Mouse (Mus musculus) stomach, embryonic 16.5 days (tissue): ENCODE results near the gene Ttc27. TPM values are rescaled to one million over a fixed set of nuclear protein-coding genes. Genes with fewer than 3 reads are reported as not detected.

Experiments used
- ATAC-seq: fragments of 200-750 bp; cut with Nextera tagmentation; 2 replicates; pipeline ENCODE4 v1.8.0; 2017; ENCODE audit warnings: moderate number of reproducible peaks, moderate TSS enrichment; ENCODE audit not compliant: insufficient read depth, low FRiP score
- H3K27ac ChIP-seq: fragments of 300-500 bp; sonication (generic); 2 replicates; pipeline ENCODE4 v1.5.1; 2014; ENCODE audit warnings: low read length
- H3K27me3 ChIP-seq: fragments of 300-500 bp; sonication (generic); 2 replicates; pipeline ENCODE4 v1.6.1; 2014; ENCODE audit warnings: low read length, control low read depth, mixed read lengths; ENCODE audit not compliant: control insufficient read depth, insufficient read depth
- H3K36me3 ChIP-seq: fragments of 300-500 bp; sonication (generic); 2 replicates; pipeline ENCODE4 v1.6.1; 2014; ENCODE audit warnings: low read length; ENCODE audit not compliant: control insufficient read depth, insufficient read depth
- H3K4me1 ChIP-seq: fragments of 300-500 bp; sonication (generic); 2 replicates; pipeline ENCODE4 v1.6.1; 2014; ENCODE audit warnings: low read length, control low read depth, mixed read lengths; ENCODE audit not compliant: control insufficient read depth, insufficient read depth
- H3K4me2 ChIP-seq: fragments of 300-500 bp; sonication (generic); 2 replicates; pipeline ENCODE4 v1.6.1; 2014; ENCODE audit warnings: low read depth, low read length, mixed read lengths
- H3K4me3 ChIP-seq: fragments of 300-500 bp; sonication (generic); replicated peaks from 2 replicates; pipeline ENCODE4 v1.5.1; 2014; ENCODE audit warnings: mild to moderate bottlenecking, low read length
- H3K9ac ChIP-seq: fragments of 300-500 bp; sonication (generic); 2 replicates; pipeline ENCODE4 v1.6.1; 2014; ENCODE audit warnings: low read length
- H3K9me3 ChIP-seq: fragments of 300-500 bp; sonication (generic); replicated peaks from 2 replicates; pipeline ENCODE4 v1.6.1; 2016; ENCODE audit warnings: low read length, control low read depth; ENCODE audit not compliant: control insufficient read depth
- WGBS: fragments of 180-500 bp; shearing (Covaris S2); extraction: QIAGEN DNeasy Blood & Tissue Kit; methylation state at CpG from one replicate; pipeline ENCODE4 v1.1.7; 2014; 5-methylcytosine and 5-hydroxymethylcytosine counted together
- polyA plus RNA-seq: library from polyadenylated mRNA; unstranded; fragments of >200 nt; fragmentation: Nextera tagmentation; extraction: Ambion mirVana; gene quantifications from 2 replicates; pipeline ENCODE4 v1.2.1, GENCODE M21; 2015

Ttc27 gene
- polyA plus RNA-seq, 1 experiment from 2014 or later, result 19.7 TPM

- no peak overlapping the region for H3K27ac ChIP-seq
- H3K9me3 ChIP-seq, result no peaks in the 10 kb centered on the region
- no peak overlapping the region for H3K4me2 ChIP-seq
- no peaks in the 10 kb centered on the region for H3K27me3 ChIP-seq
- H3K4me1 ChIP-seq, result no peaks in the 10 kb centered on the region
- H3K36me3 ChIP-seq, result no peaks in the 10 kb centered on the region
- no peak for ATAC-seq
- no peak overlapping the region for H3K9ac ChIP-seq
- 85% methylated on average over 4 of the region's 4 CpGs for WGBS
- no peak overlapping the region for H3K4me3 ChIP-seq
Measured at GRCm38 (mm10) chr17:74802765-74803164, 85.2 kb downstream of the Ttc27 start.

- H3K27me3 ChIP-seq, result no peaks in the 10 kb centered on the region
- H3K4me3 ChIP-seq, result no peak overlapping the region
- no peaks in the 10 kb centered on the region for H3K4me1 ChIP-seq
- no peak overlapping the region for H3K4me2 ChIP-seq
- no peak for ATAC-seq
- H3K9me3 ChIP-seq, result no peaks in the 10 kb centered on the region
- no peaks in the 10 kb centered on the region for H3K36me3 ChIP-seq
- H3K9ac ChIP-seq, result no peak overlapping the region
- 93% methylated on average over 2 of the region's 2 CpGs for WGBS
- H3K27ac ChIP-seq, result no peak overlapping the region
Measured at GRCm38 (mm10) chr17:74803835-74804234, 86.3 kb downstream of the Ttc27 start.

GRCm38 (mm10) chr17:74804321-74804930 is 86.9 kb downstream of the Ttc27 start:
- Histone ChIP-seq H3K9ac (no peak overlapping the region), H3K4me3 (no peak overlapping the region), H3K4me2 (no peak overlapping the region), H3K9me3 (no peaks in the 10 kb centered on the region), H3K27ac (no peak overlapping the region), H3K4me1 (no peaks in the 10 kb centered on the region), H3K27me3 (no peaks in the 10 kb centered on the region), H3K36me3 (no peaks in the 10 kb centered on the region)
- ATAC-seq, result no peak
- whole genome bisulfite sequencing, result 56% methylated on average over 9 of the region's 9 CpGs

GRCm38 (mm10) chr17:74807509-74808248 is 90.1 kb downstream of the Ttc27 start:
- no peaks in the 10 kb centered on the region for H3K4me1 ChIP-seq
- no peaks in the 10 kb centered on the region for H3K36me3 ChIP-seq
- H3K27ac ChIP-seq, result no peak overlapping the region
- H3K4me3 ChIP-seq, result no peak overlapping the region
- 72% methylated on average over 9 of the region's 9 CpGs for WGBS
- H3K9ac ChIP-seq, result no peak overlapping the region
- H3K4me2 ChIP-seq, result no peak overlapping the region
- no peak for ATAC-seq
- H3K9me3 ChIP-seq, result no peaks in the 10 kb centered on the region
- no peaks in the 10 kb centered on the region for H3K27me3 ChIP-seq

- WGBS, result 91% methylated on average over 1 of the region's 1 CpGs
- no peak overlapping the region for H3K27ac ChIP-seq
- no peak for ATAC-seq
- no peaks in the 10 kb centered on the region for H3K4me1 ChIP-seq
- no peak overlapping the region for H3K9ac ChIP-seq
- no peak overlapping the region for H3K4me3 ChIP-seq
- H3K4me2 ChIP-seq, result no peak overlapping the region
- no peaks in the 10 kb centered on the region for H3K9me3 ChIP-seq
- no peaks in the 10 kb centered on the region for H3K36me3 ChIP-seq
- no peaks in the 10 kb centered on the region for H3K27me3 ChIP-seq
Measured at GRCm38 (mm10) chr17:74808330-74808729, 90.8 kb downstream of the Ttc27 start.

- Histone ChIP-seq H3K27me3 (no peaks in the 10 kb centered on the region), H3K27ac (no peak overlapping the region), H3K4me2 (no peak overlapping the region), H3K36me3 (no peaks in the 10 kb centered on the region), H3K9ac (no peak overlapping the region), H3K4me3 (no peak overlapping the region), H3K4me1 (no peaks in the 10 kb centered on the region), H3K9me3 (no peaks in the 10 kb centered on the region)
- 91% methylated on average over 4 of the region's 4 CpGs for WGBS
- no peak for ATAC-seq
Measured at GRCm38 (mm10) chr17:74808901-74809300, 91.4 kb downstream of the Ttc27 start.

GRCm38 (mm10) chr17:74810892-74811625 is 93.5 kb downstream of the Ttc27 start:
- Histone ChIP-seq H3K27me3 (no peaks in the 10 kb centered on the region), H3K4me3 (no peak overlapping the region), H3K27ac (no peak overlapping the region), H3K9me3 (no peaks in the 10 kb centered on the region), H3K4me1 (no peaks in the 10 kb centered on the region), H3K9ac (no peak overlapping the region), H3K36me3 (no peaks in the 10 kb centered on the region), H3K4me2 (no peak overlapping the region)
- ATAC-seq, result peak; percentile 33; the same call in 1 of the 2 replicates
- WGBS, result 35% methylated on average over 3 of the region's 3 CpGs

- no peak for ATAC-seq
- no peak overlapping the region for H3K9ac ChIP-seq
- peaks cover 4% of the 10 kb centered on the region; the same call in 1 of the 2 replicates for H3K36me3 ChIP-seq
- H3K4me2 ChIP-seq, result no peak overlapping the region
- no peaks in the 10 kb centered on the region for H3K4me1 ChIP-seq
- H3K9me3 ChIP-seq, result no peaks in the 10 kb centered on the region
- no peak overlapping the region for H3K4me3 ChIP-seq
- no peak overlapping the region for H3K27ac ChIP-seq
- H3K27me3 ChIP-seq, result no peaks in the 10 kb centered on the region
- WGBS, result 72% methylated on average over 2 of the region's 2 CpGs
Measured at GRCm38 (mm10) chr17:74819711-74820110, 102.2 kb downstream of the Ttc27 start.

- no peak overlapping the region for H3K27ac ChIP-seq
- H3K27me3 ChIP-seq, result no peaks in the 10 kb centered on the region
- no peaks in the 10 kb centered on the region for H3K4me1 ChIP-seq
- no peak overlapping the region for H3K9ac ChIP-seq
- ATAC-seq, result no peak
- no peaks in the 10 kb centered on the region for H3K36me3 ChIP-seq
- no peaks in the 10 kb centered on the region for H3K9me3 ChIP-seq
- WGBS, result 84% methylated on average over 2 of the region's 2 CpGs
- no peak overlapping the region for H3K4me2 ChIP-seq
- H3K4me3 ChIP-seq, result no peak overlapping the region
Measured at GRCm38 (mm10) chr17:74830851-74831250, 113.3 kb downstream of the Ttc27 start.
